Mouse (Mus musculus) retina, postnatal 7 days (tissue): ENCODE measurements around the gene Gtf3c5.
A peak's percentile ranks its signal among the peaks of the same experiment; 100 is the strongest.

Source experiments
- DNase-seq: peaks from one replicate; pipeline ENCODE4 v3.0.0-alpha.2; 2012; ENCODE audit warnings: low read depth, low spot score

Gtf3c5 gene

DNA sequence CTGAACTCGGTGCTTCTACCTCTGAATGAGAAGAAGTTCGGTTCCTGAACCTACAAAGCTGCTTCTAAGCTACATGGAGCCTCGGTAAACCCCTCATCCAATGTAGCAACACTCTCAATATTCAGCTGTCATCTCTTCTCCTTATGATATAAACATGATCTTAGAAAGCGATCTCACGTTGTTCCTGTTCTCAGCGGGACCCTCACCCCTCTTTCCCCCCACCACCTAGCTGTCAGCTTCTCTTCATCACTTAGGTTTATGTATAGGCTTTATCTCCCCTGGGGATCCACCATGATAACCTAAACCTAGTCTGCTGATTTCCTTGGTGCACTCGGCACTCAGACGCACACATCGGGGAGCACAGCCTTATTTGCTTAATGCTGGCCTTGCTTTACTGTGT, at the start of gene Gtf3c5:
Gtf3c5 (minus strand) TSS at position 101 of the 400 bp plus-strand sequence.
- no peak for DNase-seq

DNA sequence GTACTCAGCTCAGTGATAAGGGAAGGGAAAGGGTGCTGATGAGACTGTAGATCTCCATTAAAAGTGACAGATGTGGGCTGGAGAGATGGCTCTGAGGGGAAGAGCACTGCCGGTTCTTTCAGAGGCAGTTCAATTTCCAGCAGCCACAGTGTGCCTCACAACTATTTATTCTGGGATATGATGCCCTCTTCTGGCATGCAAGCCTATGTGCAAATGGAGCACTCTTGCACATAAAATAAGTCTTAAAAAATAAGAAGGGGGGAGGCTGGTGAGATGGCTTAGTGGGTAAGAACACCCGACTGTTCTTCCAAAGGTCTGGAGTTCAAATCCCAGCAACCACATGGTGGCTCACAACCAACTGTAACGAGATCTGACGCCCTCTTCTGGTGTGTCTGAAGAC, 49.6 kb upstream of the Gtf3c5 start:
- no peak for DNase-seq

DNA sequence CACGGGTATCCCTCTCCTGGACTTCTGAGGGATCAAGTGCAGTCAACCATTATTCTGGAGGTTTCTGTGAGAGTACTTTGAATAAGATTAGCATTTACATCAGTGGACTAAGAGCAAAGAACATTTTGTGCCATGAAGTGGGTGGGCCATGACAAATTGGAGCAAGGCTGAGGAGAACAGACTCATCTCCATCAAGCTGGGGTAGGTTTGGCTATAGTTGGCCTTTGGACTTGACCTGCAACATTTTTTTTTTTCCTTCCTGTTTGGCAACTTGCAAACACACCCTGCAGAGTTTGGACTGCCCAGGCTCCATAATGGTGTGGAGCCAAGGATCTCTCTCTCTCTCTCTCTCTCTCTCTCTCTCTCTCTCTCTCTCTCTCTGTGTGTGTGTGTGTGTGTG, 49.1 kb upstream of the Gtf3c5 start:
- no peak for DNase-seq

DNA sequence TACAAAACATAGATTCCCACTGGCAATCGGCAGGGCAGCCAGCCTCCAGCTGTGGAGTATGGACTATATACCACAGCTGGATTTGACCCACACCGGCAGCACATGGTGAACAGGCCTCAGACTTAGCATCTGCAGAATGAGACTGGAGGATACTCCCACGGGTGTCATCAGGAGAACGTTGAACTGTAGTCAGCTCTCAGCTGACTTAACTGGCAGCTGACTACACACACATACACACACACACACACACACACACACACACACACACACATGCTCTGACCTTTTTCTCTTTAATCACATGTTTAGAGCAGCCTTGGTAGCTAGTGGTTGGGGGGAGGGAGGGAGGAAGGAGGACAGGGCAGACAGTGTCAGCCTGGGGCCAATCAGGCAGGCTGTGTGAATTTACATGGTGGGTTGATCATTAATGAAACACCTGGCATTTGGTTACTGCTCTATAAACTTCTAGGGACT, 46.4 kb upstream of the Gtf3c5 start:
- DNase-seq, result no peak

DNA sequence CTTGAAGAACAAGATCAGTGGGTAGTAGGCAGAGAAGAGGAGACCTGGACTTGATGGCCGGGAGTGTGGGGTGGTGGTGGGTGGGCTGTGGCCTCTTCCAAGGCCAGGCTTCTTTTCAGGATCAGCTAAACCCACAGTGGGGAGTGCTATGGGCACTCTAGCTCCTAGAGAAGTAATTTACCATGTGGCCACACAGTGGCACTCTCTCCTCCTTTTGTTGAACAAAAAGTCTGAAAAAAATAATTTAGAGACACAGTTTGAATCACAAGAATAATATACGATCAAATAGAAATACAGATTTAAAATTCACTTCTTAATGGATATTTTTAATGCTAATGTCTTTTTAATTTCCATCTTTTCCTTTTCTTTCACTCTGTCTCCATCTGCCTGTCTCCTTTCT, 44.5 kb upstream of the Gtf3c5 start:
- DNase-seq, result no peak

DNA sequence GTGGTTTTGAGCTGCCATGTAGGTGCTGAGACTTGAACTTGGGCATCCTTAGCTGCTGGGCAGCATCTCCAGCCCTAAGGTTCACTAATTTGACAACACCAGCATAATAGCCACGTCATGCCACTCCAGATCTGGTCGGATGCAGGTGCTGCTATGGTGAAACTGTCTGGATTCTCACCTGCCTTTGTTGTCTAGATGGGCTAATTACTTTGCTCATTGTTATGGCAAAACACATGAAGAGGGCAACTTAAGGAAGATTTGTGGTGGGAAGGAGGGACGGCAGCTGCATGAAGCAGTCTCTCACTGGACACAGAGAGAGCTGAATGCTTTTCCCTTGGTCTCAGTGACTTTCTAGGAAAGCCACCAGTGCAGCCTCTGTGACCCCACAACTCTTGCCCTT, 42.5 kb upstream of the Gtf3c5 start:
- no peak for DNase-seq

DNA sequence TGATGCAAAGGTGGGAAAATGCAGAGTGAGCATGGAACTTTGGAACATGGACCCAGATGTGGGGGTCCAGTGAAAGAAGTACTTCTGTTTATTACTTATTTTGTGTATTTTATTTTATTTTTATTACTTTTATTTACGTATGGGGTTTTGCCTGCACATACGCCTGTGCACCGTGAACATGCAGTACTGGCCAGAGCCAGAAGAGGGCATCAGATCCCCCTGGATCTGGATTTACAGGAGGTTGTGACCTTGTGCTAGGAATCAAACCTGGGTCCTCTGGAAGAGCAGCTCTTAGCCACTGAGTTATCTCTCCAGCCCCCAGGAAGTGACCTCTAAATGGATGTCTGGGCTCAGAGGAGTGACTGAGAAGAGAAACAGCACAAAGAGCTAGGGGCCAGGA, 41.3 kb upstream of the Gtf3c5 start:
- no peak for DNase-seq

DNA sequence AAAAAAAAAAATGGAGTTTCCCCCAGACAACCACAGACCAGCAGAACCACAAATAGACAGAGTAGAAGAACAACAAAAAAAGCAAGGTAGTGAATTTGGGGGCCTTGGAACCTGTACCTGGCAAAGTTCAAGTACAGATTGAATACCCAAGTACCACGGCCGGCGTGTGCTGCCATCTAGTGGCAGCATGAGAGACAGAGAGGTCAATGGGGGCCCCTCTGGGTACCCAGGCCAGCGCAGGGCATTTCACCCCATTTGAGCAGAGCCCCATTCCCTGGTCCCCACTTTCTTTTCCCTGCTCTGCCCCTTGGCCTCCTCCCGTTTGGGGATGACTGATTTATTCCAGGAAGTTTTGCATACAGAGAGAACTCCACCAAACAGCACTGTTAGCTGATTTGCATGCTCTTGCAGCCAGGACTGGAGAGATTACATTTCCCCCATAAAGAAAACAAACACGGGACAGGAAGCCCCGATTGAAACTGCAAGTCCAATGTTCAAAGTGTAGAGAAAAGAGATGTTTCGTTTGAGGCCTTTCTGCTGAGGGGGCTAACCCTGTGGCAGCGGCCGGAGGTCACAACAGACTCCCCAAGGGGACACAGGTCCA, 39.1 kb upstream of the Gtf3c5 start:
- peak; percentile 33 for DNase-seq

DNA sequence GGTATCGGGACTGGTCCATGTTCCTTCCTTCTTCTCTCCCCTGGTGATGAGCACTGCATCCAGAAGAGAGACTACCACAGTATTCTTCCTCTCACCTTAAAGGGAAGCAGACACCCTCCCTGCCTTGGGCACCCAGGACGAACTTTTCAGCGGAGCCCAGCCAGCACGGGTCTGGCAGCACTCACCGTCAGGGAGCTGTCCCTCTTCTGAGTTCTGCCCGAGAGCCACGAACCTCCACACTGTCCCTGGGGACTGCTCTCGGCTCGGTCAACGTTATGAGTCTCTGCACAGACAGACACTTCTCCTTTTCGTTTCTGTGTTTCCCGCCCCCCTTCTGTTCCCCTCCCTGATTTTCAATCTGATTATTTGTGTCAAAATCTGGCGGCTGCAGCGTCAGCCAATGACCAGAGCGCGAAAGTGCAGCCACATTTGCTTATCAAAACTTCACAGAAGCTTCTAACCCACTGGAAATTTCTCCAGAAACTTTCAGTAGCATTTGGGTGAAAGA, 38.2 kb upstream of the Gtf3c5 start, which contains the start of gene Gfi1b:
Gfi1b (minus strand) TSS at position 319 of the 508 bp plus-strand sequence.
- DNase-seq, result no peak

DNA sequence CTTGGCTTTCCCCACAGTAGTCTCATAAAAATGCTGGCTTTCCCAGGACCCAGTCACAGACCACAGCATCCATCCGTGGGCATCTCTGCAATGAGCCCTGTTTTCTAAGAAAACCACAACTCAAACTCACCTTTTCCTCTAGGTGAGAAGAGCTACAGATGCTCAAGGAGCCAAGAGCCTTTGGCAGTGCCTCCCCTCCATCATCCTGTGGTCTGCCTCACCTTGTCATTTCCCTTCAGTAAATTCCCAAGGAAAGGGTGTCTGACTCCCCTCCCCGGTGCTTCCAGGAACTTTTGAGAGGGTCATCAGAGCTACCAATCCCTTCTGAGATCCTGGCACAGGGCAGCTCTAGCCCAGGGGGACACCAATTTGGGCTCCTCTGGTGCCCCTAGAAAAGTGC, 37.6 kb upstream of the Gtf3c5 start:
- no peak for DNase-seq

DNA sequence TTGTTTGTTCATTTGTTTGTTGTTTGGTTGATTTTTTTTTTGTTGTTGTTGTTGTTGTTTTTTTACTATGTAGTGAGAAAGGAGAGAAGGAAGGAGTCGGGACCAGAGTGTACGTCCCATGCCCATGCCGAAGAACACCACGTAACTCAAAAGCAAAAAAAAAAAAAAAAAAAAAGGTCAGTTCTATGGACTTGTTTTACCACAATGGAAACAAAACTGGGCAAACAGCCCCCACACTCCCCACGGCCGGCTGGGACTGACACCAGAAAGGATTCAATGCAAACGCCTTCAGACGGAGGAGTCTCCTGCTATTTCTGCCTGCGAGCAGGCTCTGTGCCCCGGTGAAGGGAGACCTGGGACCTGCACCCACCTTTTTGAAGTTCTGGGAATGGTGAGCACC, 37.0 kb upstream of the Gtf3c5 start:
- no peak for DNase-seq

DNA sequence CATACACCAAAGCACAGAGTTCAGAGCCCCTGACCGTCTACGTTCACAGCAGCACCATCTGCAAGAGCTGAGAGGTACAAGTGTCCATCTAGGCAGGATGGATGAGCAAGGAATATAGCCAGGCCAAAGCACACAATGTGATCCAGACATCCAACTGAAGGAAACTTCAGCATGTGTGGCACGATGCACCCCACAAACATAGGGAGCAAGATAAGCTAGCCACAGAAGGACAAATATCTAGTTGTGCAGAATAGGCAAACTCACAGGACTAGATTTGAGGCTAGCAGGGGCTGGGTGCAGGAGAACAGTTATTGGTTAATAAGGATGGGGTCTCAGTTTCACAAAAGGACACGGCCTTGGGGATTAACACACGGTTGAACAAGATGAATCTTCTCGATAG, 35.8 kb upstream of the Gtf3c5 start:
- no peak for DNase-seq

DNA sequence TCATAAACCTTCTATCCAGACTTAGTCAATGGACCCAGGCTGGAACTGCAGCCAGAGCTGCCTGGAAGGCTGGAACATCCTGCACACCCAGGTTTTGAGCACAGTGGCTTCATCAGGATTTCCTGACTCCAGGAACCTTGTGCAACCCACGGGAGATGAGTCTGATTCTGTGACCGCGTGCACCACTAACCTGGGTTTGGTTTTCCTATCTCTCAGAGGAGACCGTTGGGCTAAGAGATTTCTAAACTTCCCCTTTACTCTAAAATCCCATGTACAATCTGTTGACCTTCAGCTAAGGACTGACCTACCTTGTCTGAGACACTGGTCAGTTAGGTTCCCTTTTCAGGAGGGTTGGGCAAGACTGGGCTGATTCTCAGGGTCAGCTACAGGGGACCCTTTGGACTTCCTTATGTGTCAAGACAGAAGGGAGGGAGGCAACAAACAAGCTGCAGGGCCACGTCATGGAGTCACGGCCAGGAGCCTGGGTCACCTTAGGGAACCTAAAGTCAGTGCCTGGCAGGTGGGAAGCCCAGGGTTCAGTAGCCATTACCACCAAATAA, 35.3 kb upstream of the Gtf3c5 start:
- DNase-seq, result no peak

DNA sequence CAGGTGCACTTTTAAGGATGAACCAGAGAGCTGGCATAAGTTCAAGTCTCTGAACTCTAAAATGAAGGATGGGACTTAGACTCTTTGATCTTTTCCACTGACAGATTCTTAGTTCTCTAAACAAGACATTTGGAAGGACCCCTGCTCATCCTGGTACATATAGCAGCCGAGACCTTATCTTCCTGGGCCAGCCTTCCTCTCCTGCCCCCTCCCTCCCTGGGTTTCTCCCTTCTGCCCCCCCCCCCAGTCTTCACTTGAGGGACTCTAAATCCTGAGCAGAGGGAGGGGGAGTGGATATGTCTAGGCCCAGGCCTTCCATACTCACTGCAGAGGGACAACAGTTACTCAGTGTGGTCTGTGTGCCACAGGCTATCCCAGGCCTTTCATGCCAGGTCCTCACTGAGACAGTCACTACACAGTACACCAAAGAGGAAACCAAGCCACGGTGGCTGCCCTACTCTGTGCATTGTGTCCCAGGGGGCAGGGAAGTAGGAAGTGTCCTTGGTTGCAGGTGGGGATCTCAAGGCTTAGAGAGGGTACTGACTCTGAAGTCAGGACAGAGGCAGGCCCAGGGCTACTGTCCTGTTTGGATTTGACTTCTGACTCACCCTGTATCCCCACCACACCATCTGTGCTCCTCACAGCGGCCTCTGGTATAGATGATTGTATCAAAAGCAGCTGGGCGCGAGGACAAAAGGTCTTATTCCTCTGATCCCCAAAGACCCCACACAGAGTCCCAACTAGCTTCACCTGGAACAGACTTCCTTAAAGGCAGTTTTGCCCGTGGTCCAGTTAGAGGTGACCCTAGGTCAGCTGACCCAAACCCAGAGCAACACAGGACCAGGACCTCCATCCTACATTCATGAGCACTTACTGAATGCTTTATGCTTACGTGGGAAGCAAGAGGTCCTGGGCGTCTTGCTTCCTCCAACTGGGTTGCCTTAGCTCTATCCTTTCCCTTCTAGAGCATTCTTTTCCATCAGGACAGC, 34.2 kb upstream of the Gtf3c5 start:
- no peak for DNase-seq

DNA sequence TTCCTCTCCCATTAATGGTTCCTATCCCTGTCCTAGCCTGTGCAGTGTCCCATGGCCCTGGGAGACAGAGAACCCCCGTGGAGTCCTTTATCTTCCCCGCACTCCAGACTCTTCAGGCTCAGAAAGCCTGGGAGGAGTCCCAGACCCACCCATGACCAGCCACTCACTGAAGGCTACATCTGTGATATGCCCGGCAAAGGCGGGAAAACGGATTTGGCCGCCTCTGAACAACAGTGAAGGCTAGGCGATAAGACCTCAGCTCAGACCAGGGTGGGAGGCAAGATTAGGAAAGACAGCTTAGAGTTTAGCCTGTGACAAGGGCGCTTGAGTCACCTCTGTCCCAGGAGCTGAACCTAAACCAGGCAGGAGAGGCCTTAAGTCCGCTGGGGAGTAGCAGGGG, 33.3 kb upstream of the Gtf3c5 start:
- no peak for DNase-seq

DNA sequence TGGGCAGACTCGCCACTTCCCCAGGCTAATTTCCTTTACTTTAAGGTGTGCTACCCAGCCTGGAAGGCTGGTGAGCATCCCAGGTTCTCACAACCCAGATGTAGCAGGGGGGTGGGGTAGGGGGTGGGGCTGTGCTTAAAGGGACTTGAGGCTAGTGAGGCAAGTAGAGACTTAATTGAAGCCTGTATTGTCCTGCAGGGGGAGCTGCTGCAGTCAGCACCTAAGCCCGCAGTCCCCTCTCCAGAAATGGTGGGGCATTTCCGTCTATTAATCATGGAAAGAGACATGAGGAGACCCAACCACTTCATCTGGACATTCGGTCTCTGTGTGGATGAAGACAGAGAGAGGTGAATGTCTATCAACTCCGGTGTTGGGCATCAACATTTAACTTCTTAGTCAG, 32.8 kb upstream of the Gtf3c5 start:
- no peak for DNase-seq

DNA sequence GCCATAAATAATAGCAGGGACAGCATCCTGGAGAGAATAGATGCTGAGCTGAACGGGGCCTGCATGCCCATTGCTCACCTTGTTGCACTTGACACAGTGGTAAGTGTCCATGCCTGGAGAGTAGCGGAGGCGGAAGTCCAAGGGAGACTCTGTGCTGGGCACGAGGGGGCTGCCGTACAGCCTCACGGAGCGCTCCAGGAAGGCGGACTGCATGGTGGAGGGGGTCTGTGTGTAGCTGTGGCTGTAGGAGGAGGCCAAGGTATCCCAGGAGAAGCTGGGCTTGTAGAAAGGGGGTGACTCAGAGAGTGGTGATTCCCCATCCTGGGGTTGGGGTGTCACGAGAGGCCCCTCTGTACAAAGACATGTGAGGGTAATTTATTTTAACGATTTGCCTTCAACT, 30.0 kb upstream of the Gtf3c5 start:
- DNase-seq, result no peak

DNA sequence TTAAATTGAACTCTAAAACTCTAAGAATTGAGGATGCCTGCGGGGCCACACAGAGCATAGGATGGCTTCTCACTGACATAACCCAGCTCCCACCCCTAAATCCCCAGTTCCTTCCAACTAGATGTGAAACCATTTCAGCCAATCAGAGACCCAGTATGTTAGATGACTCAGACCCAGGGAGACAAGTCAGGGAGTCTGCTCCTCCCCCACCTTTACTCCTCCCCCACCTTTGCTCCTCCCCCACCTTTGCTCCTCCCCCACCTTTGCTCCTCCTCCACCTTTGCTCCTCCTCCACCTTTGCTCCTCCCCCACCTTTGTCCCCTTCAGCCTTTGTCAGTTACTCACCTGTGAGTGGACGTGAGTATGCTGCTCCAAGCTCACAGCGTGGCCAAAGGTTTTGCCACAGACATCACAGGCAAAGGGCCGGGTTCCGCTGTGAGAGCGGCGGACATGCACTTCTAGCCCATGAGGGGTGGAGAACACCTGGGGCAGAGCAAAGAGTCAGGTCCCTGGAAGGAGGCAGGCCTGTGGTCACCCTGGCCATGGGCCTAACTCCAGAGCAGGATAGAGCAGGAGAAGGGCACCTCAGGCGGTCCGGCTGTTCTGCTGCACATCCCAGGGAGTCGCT, 29.0 kb upstream of the Gtf3c5 start:
- no peak for DNase-seq

DNA sequence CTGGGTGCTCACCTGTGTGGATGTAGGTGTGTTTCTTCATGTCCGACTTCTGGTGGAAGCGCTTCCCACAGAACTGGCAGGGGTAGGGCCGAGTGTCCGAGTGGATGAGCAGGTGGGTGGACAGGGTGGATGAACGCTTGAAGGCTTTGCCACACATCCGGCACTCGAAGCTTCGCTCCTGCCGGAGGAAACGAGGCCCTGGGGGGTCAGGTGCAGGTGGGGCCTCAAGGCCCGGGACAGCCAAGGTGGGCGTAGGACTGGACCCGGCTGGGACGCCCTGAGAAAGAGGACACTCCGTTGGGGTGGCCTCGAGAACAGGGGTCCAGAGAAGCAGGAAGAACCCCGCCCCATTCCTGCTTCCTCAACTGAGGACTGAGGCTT, 27.8 kb upstream of the Gtf3c5 start:
- no peak for DNase-seq

DNA sequence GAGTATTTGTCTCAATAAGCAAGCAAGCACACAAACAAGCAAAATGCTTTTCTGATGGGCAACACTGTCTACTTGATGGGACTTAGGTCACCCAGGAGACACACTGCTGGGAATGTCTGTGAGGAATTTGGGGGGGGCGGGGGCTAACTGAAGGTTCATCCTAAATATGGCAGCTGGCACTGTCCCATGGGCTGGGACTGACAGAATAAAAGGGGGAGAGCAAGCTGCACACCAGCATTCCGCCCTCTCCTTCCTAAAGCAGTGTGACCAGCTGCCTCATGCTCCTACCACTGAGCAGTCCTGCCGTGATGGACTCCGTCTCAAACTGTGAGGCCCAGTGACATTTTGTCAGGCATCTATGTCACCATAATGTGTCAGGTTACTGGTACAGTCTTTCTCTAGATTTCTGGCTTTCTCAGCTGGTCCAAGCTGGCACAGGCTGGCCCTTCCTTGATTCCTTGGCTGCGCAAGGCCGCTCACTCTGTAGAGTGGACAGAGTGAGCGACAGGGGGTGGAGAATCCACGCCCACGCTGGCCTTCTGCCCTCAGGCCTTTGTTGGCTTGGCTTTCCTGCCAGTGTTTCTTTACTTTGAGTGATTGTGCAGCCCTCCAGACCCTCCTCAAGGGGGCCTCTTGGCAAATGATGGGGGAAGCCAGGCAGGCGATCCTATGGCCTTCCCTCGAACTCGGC, 27.3 kb upstream of the Gtf3c5 start:
- DNase-seq, result no peak

DNA sequence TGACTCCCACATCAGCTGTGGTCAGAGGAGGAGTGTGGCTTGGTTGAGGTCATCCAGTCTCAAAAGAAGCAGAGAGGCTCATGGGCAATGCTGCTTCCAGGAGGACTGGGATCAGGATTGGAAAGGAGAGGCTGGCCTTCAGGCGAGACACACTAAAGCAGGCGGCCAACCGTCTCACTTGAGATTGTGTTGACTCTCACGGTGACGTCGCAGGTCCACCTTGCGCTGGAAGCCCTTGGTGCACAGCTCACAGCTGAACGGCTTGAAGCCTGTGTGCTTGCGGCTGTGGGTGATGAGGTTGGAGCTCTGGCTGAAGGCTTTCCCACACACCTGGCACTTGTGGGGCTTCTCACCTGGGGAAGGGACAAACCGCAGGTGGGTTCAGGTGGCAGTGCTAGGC, 26.3 kb upstream of the Gtf3c5 start:
- no peak for DNase-seq
